Mouse (Mus musculus) erythroblast, embryonic 14.5 days (primary cell): ENCODE results near the gene Vmn2r18. TPM values are rescaled to one million over a fixed set of nuclear protein-coding genes. Genes with fewer than 3 reads are reported as not detected.

ENCODE experiments used
- H3K27me3 ChIP-seq: 2 replicates; pipeline ENCODE4 v1.6.1; 2012; ENCODE audit warnings: inconsistent platforms; ENCODE audit not compliant: control insufficient read depth
- H3K36me3 ChIP-seq: 2 replicates; pipeline ENCODE4 v1.6.1; 2012; ENCODE audit warnings: mild to moderate bottlenecking, inconsistent platforms; ENCODE audit not compliant: control insufficient read depth
- H3K4me1 ChIP-seq: 2 replicates; pipeline ENCODE4 v1.6.1; 2012; ENCODE audit warnings: inconsistent platforms; ENCODE audit not compliant: control insufficient read depth
- H3K4me3 ChIP-seq: replicated peaks from 2 replicates; pipeline ENCODE3; 2012; ENCODE audit warnings: moderate library complexity, mild to moderate bottlenecking, inconsistent platforms
- H3K9me3 ChIP-seq: 2 replicates; pipeline ENCODE4 v1.6.1; 2012; ENCODE audit warnings: low read length, inconsistent platforms, mixed read lengths; ENCODE audit not compliant: control insufficient read depth
- GATA1 ChIP-seq: IDR thresholded peaks from 2 replicates; pipeline ENCODE4 v1.6.1; 2012; ENCODE audit warnings: low read length, inconsistent platforms, mixed read lengths
- TAL1 ChIP-seq: IDR thresholded peaks from 3 replicates; pipeline ENCODE4 v1.6.1; 2012; ENCODE audit warnings: low read length, inconsistent platforms, mixed read lengths
- polyA plus RNA-seq: library from polyadenylated mRNA; stranded (reverse); fragments of >175 nt; gene quantifications from 2 replicates; pipeline ENCODE4 v1.2.3, GENCODE M21; 2012

Vmn2r18 gene
- not detected in 2 replicates for polyA plus RNA-seq

DNA sequence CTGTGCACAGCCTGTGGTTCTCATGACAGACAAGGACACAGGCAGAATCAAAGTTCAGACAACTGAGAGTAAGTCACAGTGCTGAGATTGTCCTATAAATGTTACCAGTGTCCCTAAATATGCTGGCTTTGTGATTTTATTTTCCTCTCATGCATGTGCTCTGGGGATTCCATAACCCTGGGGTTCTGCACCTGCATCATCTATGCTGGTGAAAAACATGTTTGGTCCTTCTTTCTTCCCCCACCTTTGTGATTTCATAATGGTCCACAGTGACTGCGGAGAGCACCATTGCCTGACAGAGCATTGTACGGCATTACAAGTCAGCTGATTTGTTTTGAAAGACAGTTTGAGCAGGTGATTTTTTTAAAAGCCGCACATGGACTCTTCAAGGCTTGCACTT lies at the start of gene Vmn2r18:
Gene Vmn2r18, minus strand, starts transcription at position 101 of the 400 bp plus-strand sequence.
- TF ChIP-seq TAL1 (no peak), GATA1 (no peak)
- no peaks in the 10 kb centered on the region for H3K36me3 ChIP-seq
- no peak within 1 kb of the TSS for H3K4me3 ChIP-seq
- no peaks in the 10 kb centered on the region for H3K4me1 ChIP-seq
- H3K9me3 ChIP-seq: no peaks in the 10 kb centered on the region
- H3K27me3 ChIP-seq: no peaks in the 10 kb centered on the region

DNA sequence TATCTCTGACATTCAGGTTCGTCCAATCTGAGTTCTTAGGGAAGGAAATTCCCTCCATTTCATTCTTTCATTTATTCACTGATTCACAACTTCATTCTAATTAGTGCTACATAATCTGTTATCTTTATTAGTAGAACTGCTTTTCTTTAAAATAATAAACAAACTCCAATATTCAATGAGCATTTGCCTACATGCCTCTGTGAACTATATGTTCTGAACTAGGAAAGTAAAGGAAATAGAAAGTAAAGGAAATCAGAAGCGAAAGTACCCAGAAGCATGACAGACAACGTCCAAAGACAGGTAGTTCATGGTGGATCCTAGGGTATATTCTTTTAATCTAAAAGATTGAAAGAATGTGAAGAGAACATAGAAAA lies 45.6 kb upstream of the Vmn2r18 start:
- peaks cover 37% of the 10 kb centered on the region for H3K36me3 ChIP-seq
- H3K9me3 ChIP-seq: no peaks in the 10 kb centered on the region
- H3K4me1 ChIP-seq: peaks cover 15% of the 10 kb centered on the region
- TF ChIP-seq GATA1 (no peak), TAL1 (no peak)
- H3K27me3 ChIP-seq: no peaks in the 10 kb centered on the region
- H3K4me3 ChIP-seq: peak overlapping the region; percentile 74

DNA sequence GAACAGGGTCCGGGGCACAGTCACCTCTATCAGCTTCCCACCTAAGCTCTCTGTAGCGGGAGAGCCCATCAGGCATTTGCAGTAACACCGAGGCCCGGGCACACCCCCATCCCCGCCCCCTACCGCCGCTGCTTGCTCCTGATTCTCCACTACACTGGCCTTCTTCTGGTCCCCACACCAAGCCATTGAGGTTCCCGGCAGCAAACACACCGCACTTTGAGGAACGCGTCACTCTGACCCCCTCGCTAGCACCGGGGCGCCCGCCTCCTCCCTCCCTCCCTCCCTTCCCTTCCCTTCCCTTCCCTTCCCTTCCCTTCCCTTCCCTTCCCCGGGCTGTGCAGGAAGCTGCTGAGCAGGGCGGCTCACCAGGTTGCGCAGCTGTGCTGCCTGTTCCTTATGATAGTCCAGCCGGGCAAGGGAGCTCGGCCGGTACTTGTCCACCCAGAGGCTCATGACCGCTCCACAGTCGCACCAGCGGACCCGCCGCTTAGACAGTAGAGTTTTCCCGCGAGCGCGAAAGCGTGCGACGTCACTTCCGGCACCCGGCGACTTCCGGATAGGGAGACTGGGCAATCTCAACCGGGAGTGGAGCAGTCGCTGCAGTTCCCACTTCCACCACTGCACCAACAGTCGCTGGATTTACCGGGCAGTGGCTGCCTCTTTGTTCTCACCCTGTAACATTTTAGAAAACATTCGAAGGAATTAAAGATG lies 45.0 kb upstream of the Vmn2r18 start, which contains the start of gene Rfc3:
Gene Rfc3, minus strand, starts transcription at position 543 of the 711 bp plus-strand sequence.
- peaks cover 15% of the 10 kb centered on the region for H3K4me1 ChIP-seq
- no peaks in the 10 kb centered on the region for H3K27me3 ChIP-seq
- peak within 1 kb of the TSS; percentile 74 for H3K4me3 ChIP-seq
- H3K36me3 ChIP-seq: peaks cover 43% of the 10 kb centered on the region
- no peaks in the 10 kb centered on the region for H3K9me3 ChIP-seq
- TF ChIP-seq TAL1 (no peak), GATA1 (no peak)

DNA sequence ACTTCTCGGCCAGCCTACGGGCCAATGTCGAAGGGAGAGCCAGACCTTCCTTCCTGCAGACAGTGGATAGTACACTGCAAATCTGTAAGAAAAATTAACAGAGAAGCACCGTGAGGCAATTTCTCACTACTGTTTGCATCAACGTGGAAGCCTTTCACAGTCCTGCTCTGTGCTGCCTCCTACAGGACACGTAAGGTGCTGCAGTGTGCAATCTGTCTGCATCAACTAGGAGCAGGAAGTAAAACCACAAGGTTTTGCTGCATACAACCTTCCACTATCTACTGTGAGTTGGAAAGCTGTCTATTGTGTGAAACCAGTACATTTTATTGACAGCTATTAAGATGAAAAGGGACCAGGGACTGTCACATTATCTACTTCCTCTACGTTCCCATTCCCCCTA lies 39.0 kb upstream of the Vmn2r18 start:
- Histone ChIP-seq H3K4me3 (no peak overlapping the region), H3K27me3 (no peaks in the 10 kb centered on the region), H3K36me3 (peaks cover 96% of the 10 kb centered on the region), H3K9me3 (no peaks in the 10 kb centered on the region), H3K4me1 (peaks cover 8% of the 10 kb centered on the region)
- TF ChIP-seq GATA1: no peak
- no peak for TF ChIP-seq TAL1

DNA sequence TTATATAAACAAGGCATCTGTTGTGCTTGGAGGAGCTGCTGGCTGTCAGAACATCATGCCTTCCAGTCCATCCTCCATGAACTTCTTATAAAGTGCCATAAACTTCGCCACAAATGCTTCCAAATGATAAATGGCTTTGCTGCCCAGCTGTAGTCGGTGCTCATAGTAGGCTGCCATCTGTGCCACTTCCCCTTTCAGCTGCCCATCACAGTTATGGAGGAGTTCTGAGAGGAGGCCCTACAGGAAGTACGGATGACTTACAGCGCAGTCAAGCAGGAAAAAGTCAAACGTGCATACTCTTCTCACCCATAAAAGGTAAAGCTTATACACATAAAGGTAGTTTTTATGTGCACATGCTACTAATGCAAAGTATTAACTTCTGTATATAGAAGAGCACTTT lies 37.0 kb upstream of the Vmn2r18 start:
- peaks cover 76% of the 10 kb centered on the region for H3K36me3 ChIP-seq

DNA sequence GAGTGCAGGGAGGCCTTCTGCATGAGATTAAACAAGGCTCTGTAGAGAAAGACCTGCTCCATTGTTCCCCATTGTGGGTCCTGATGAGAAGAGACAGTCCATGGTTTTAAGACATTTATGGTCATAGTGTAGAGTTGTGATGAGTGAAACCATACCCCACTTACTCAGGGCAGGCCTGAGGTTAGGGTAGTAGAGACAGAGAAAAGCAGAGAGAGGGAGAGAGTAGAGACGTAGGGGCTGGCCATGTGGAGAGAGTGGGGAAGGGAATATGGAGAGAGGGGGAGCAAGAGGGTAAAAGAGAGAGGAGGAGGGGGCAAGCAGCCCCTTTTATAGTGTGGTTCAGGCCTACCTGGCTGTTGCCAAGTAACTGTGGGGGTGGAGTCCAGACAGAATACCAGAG lies 36.3 kb upstream of the Vmn2r18 start:
- Histone ChIP-seq H3K4me3 (no peak overlapping the region), H3K36me3 (peaks cover 69% of the 10 kb centered on the region), H3K27me3 (no peaks in the 10 kb centered on the region), H3K4me1 (no peaks in the 10 kb centered on the region), H3K9me3 (no peaks in the 10 kb centered on the region)
- TF ChIP-seq TAL1 (no peak), GATA1 (no peak)

More for the DNA sequence above, 37.0 kb upstream of the Vmn2r18 start:
- H3K4me1 ChIP-seq: no peaks in the 10 kb centered on the region
- no peaks in the 10 kb centered on the region for H3K27me3 ChIP-seq
- TF ChIP-seq TAL1 (no peak), GATA1 (no peak)
- no peak overlapping the region for H3K4me3 ChIP-seq
- H3K9me3 ChIP-seq: no peaks in the 10 kb centered on the region

DNA sequence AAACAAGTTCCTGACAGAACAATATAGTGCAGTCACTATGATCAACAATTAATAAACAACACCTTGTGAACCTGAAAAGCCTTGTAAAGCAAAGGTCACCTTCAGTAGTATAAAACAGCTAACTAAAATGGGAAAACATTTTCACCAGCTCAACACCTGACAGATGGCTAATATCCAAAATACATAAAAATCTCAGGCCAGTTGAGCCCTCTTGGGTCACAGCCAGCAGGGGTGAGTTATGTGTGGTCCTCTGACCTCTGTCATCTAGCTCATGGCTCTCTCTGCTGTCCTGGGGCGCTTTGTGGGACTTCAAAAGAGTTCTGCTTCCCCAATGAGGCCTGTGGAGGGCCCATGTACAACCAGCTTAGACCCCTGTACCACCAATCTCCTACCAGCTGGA lies 4.1 kb downstream of the Vmn2r18 start:
- Histone ChIP-seq H3K4me1 (no peaks in the 10 kb centered on the region), H3K27me3 (no peaks in the 10 kb centered on the region)
- TF ChIP-seq GATA1: no peak
- no peak for TF ChIP-seq TAL1

More for the DNA sequence above, 4.1 kb downstream of the Vmn2r18 start:
- Histone ChIP-seq H3K9me3 (no peaks in the 10 kb centered on the region), H3K36me3 (no peaks in the 10 kb centered on the region), H3K4me3 (no peak overlapping the region)

Other genes starting within 250 kb of the Vmn2r18 start
- gene Gm42906, start 177.9 kb downstream of the Vmn2r18 start, polyA plus RNA-seq: not detected in 2 replicates
- 1.0 and 1.7 TPM in 2 replicates for gene Rfc3, start 45.2 kb upstream of the Vmn2r18 start, polyA plus RNA-seq